Mouse (Mus musculus) megakaryocyte-erythroid progenitor cell, adult 5 weeks (primary cell): ENCODE data around the gene Gm3371. TPM values are rescaled to one million over a fixed set of nuclear protein-coding genes. Genes with fewer than 3 reads are reported as not detected.

Experiments
- polyA plus RNA-seq: library from polyadenylated mRNA; stranded (reverse); fragments of >175 nt; gene quantifications from 2 replicates; pipeline ENCODE4 v1.2.3, GENCODE M21; 2012

The Gm3371 gene
- polyA plus RNA-seq = not detected in 2 replicates

DNA sequence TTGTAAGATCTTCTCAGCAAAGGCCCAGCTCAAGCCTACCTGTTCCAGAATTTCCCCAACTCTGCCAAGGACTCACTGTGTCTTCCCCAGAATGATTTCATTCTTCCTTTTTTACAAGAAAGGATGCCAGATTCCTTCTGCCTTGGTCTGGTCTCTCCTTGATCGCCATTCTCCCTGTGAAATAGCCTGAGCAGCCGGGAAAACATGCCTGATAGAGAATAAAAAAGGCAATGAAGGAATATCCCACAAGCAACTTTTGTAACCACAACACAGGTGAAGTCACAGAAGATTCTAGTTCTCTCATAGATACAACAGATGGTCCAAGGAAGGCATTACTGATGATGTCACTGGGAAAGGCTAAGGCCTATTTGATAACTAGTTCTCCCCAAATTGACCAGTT is at the start of gene Gm3371:
Gene Gm3371, minus strand, starts transcription at position 101 of the 400 bp plus-strand sequence.

DNA sequence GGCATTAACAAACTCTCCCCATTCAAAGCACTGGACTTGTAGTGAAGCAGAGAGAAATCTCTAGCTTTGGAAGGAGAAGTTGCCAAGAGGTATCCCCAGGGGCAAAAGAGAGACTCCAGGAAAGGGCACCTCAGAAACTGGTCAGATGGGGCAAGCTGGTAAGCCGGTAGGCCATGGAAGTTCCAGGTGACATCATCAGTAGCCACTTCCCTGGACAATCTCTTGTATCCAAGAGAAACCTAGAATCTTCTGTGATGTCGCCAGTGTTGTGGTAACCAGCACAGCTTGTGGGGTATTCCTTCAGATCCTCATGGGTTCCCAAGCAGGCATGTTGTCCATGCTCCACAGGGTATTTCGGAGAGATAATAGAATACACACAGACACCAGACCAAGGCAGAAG is 22.8 kb upstream of the Gm3371 start, which contains the start of gene Gm8232:
Gene Gm8232, plus strand, starts transcription at position 301 of the 400 bp plus-strand sequence.

DNA sequence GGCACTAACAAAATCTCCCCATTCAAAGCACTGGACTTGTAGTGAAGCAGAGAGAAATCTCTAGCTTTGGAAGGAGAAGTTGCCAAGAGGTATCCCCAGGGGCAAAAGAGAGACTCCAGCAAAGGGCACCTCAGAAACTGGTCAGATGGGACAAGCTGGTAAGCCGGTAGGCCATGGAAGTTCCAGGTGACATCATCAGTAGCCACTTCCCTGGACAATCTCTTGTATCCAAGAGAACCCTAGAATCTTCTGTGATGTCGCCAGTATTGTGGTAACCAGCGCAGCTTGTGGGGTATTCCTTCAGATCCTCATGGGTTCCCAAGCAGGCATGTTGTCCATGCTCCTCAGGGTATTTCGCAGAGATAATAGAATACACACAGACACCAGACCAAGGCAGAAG is 45.4 kb downstream of the Gm3371 start, which contains the start of gene Gm8229:
Gene Gm8229, plus strand, starts transcription at position 301 of the 400 bp plus-strand sequence.

Other genes starting within 250 kb of the Gm3371 start
- gene Gm8212, start 213.0 kb downstream of the Gm3371 start, polyA plus RNA-seq = not detected in 2 replicates
- not detected in 2 replicates for gene 4930503E14Rik, start 197.4 kb downstream of the Gm3371 start, polyA plus RNA-seq
- not detected in 2 replicates for gene Gm8220, start 125.1 kb downstream of the Gm3371 start, polyA plus RNA-seq
- not detected in 2 replicates for gene Gm5930, start 72.1 kb downstream of the Gm3371 start, polyA plus RNA-seq
- gene Gm8229, start 45.3 kb downstream of the Gm3371 start, polyA plus RNA-seq = not detected in 2 replicates
- not detected in 2 replicates for gene Gm8232, start 22.9 kb upstream of the Gm3371 start, polyA plus RNA-seq
- gene BC061237, start 81.8 kb upstream of the Gm3371 start, polyA plus RNA-seq = not detected in 2 replicates
- gene Gm17093, start 107.6 kb upstream of the Gm3371 start, polyA plus RNA-seq = not detected in 2 replicates
- gene Gm8247, start 172.5 kb upstream of the Gm3371 start, polyA plus RNA-seq = not detected in 2 replicates
- not detected in 2 replicates for gene Gm5624, start 217.2 kb upstream of the Gm3371 start, polyA plus RNA-seq